Mouse (Mus musculus) hindbrain, embryonic 11.5 days (tissue): ENCODE data around the gene Mtor. TPM values are rescaled to one million over a fixed set of nuclear protein-coding genes. Genes with fewer than 3 reads are reported as not detected.

Source experiments
- ATAC-seq: fragments of 200-750 bp; cut with Nextera tagmentation; 2 replicates; pipeline ENCODE4 v1.8.0; 2017; ENCODE audit warnings: mild to moderate bottlenecking, moderate TSS enrichment, moderate library complexity; ENCODE audit not compliant: low FRiP score
- DNase-seq: peaks from one replicate; pipeline ENCODE4 v3.0.0-alpha.2; 2015; ENCODE audit warnings: low spot score
- H3K27ac ChIP-seq: fragments of 300-500 bp; sonication (generic); 2 replicates; pipeline ENCODE4 v1.5.1; 2014; ENCODE audit warnings: mild to moderate bottlenecking, low read depth, low read length
- H3K27me3 ChIP-seq: fragments of 300-500 bp; sonication (generic); 2 replicates; pipeline ENCODE4 v1.6.1; 2014; ENCODE audit warnings: mild to moderate bottlenecking, low read length, moderate library complexity, mixed read lengths; ENCODE audit not compliant: control insufficient read depth, insufficient read depth
- H3K36me3 ChIP-seq: fragments of 300-500 bp; sonication (generic); 2 replicates; pipeline ENCODE4 v1.6.1; 2014; ENCODE audit warnings: mild to moderate bottlenecking, low read length, moderate library complexity, mixed read lengths; ENCODE audit not compliant: control insufficient read depth, insufficient read depth
- H3K4me1 ChIP-seq: fragments of 300-500 bp; sonication (generic); replicated peaks from 2 replicates; pipeline ENCODE4 v1.6.1; 2014; ENCODE audit warnings: low read length, mixed read lengths; ENCODE audit not compliant: control insufficient read depth, insufficient read depth
- H3K4me2 ChIP-seq: fragments of 300-500 bp; sonication (generic); replicated peaks from 2 replicates; pipeline ENCODE4 v1.6.1; 2014; ENCODE audit warnings: mild to moderate bottlenecking, low read depth, low read length
- H3K4me3 ChIP-seq: fragments of 300-500 bp; sonication (generic); 2 replicates; pipeline ENCODE4 v1.5.1; 2014; ENCODE audit warnings: low read depth, low read length
- H3K9ac ChIP-seq: fragments of 300-500 bp; sonication (generic); 2 replicates; pipeline ENCODE4 v1.6.1; 2014; ENCODE audit warnings: low read depth, low read length
- H3K9me3 ChIP-seq: fragments of 300-500 bp; sonication (generic); 2 replicates; pipeline ENCODE4 v1.6.1; 2016; ENCODE audit warnings: low read length; ENCODE audit not compliant: control insufficient read depth
- WGBS: fragments of 180-500 bp; shearing (Covaris S2); extraction: QIAGEN DNeasy Blood & Tissue Kit; methylation state at CpG from one replicate; pipeline ENCODE4 v1.1.7; 2014; 5-methylcytosine and 5-hydroxymethylcytosine counted together
- polyA plus RNA-seq: library from polyadenylated mRNA; unstranded; fragments of >200 nt; fragmentation: Nextera tagmentation; extraction: Ambion mirVana; gene quantifications from 2 replicates; pipeline ENCODE4 v1.2.1, GENCODE M21; 2014

Gene Mtor
- polyA plus RNA-seq, 1 experiment from 2014 or later: 33.0 TPM

GRCm38 (mm10) chr4:148433813-148434212, 14.6 kb upstream of the Mtor start:
- H3K27ac ChIP-seq: no peak overlapping the region
- 86% methylated on average over 5 of the region's 5 CpGs for WGBS
- H3K4me2 ChIP-seq: no peak overlapping the region
- ATAC-seq: no peak
- DNase-seq: no peak
- no peaks in the 10 kb centered on the region for H3K4me1 ChIP-seq
- H3K4me3 ChIP-seq: no peak overlapping the region
- no peaks in the 10 kb centered on the region for H3K27me3 ChIP-seq
- H3K9me3 ChIP-seq: no peaks in the 10 kb centered on the region
- no peak overlapping the region for H3K9ac ChIP-seq
- no peaks in the 10 kb centered on the region for H3K36me3 ChIP-seq

DNA sequence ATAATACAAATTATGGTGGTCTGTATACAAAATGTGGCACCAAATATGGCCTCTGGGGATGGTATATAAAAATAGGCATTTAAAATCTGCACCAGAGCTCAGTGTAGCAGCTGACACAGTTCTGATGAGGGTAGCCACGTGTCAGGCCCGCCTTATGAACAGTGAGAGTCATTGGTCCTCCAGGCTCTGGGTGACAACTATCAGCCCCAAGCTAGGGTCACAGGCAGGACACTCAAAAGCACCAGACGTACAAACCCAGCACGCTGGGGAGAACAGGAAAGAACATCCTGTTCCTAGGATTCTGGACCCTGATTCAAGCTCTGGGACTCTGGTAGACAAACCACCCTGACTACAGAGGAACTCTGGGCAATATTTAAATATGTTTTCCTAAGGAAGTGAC, 13.9 kb upstream of the Mtor start:
- Histone ChIP-seq H3K4me1 (no peaks in the 10 kb centered on the region), H3K27me3 (no peaks in the 10 kb centered on the region), H3K4me2 (no peak overlapping the region), H3K27ac (no peak overlapping the region), H3K9ac (no peak overlapping the region), H3K9me3 (no peaks in the 10 kb centered on the region), H3K4me3 (no peak overlapping the region), H3K36me3 (no peaks in the 10 kb centered on the region)
- no peak for ATAC-seq
- 91% methylated on average over 4 of the region's 4 CpGs for WGBS
- DNase-seq: no peak

- Histone ChIP-seq H3K4me1 (no peaks in the 10 kb centered on the region), H3K4me2 (no peak overlapping the region), H3K27me3 (no peaks in the 10 kb centered on the region), H3K9me3 (no peaks in the 10 kb centered on the region), H3K36me3 (no peaks in the 10 kb centered on the region), H3K4me3 (no peak overlapping the region), H3K27ac (no peak overlapping the region), H3K9ac (no peak overlapping the region)
- DNase-seq: no peak
- ATAC-seq: no peak
- WGBS: 87% methylated on average over 3 of the region's 3 CpGs
Measured at GRCm38 (mm10) chr4:148435106-148435505, 13.3 kb upstream of the Mtor start.

- H3K9me3 ChIP-seq: no peaks in the 10 kb centered on the region
- no peaks in the 10 kb centered on the region for H3K36me3 ChIP-seq
- H3K4me1 ChIP-seq: no peaks in the 10 kb centered on the region
- no peak overlapping the region for H3K27ac ChIP-seq
- H3K9ac ChIP-seq: no peak overlapping the region
- DNase-seq (peak; percentile 52), ATAC-seq (peak; percentile 41; the same call in 1 of the 2 replicates)
- no peak overlapping the region for H3K4me3 ChIP-seq
- H3K27me3 ChIP-seq: no peaks in the 10 kb centered on the region
- H3K4me2 ChIP-seq: no peak overlapping the region
- WGBS: 72% methylated on average over 6 of the region's 6 CpGs
Measured at GRCm38 (mm10) chr4:148435657-148436330, 12.6 kb upstream of the Mtor start.

DNA sequence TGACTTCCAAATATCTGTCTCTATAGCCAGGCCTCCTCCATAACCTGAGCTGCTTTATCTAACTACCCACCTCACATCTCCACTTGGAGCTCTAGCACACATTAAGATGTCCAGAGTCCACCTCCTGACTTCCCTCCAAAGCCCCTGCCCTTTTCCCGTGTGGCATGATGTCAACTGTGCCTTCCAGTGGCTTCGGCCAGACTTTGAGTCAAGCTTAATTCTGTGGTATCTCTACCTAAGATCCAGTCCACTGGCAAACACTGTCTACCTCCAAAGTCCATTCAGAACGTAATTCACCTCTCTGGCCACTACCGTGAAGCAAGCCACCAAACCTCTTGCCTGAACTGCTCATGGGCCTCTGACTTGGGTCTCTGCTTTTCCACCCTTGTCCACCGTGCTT, 6.5 kb upstream of the Mtor start:
- Histone ChIP-seq H3K27ac (no peak overlapping the region), H3K36me3 (no peaks in the 10 kb centered on the region), H3K9ac (no peak overlapping the region), H3K27me3 (no peaks in the 10 kb centered on the region), H3K4me3 (no peak overlapping the region), H3K4me2 (no peak overlapping the region), H3K4me1 (no peaks in the 10 kb centered on the region), H3K9me3 (no peaks in the 10 kb centered on the region)
- DNase-seq: no peak
- WGBS: 94% methylated on average over 5 of the region's 5 CpGs
- no peak for ATAC-seq

DNA sequence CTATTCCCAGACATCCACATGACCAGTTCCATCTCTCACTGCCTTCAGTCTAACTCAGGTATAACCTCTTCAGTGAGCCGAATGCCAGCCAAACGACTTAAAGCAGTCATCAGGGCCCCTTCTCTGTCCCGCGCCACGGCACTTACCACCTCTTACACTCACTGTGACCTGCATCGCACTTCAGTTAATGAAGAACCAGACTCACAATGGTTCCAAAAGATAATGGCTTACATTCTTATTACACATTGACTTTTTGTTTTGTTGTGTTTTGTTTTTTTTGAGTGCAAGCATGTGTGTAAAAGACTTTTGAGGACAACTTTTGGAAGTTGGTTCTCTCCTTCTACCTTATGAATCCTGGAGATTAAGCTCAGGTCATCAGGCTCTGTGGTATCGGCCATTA, 5.8 kb upstream of the Mtor start:
- H3K4me3 ChIP-seq: no peak overlapping the region
- H3K9ac ChIP-seq: no peak overlapping the region
- DNase-seq (no peak), ATAC-seq (no peak)
- H3K27me3 ChIP-seq: no peaks in the 10 kb centered on the region
- no peaks in the 10 kb centered on the region for H3K36me3 ChIP-seq
- H3K27ac ChIP-seq: no peak overlapping the region
- H3K9me3 ChIP-seq: no peaks in the 10 kb centered on the region
- 87% methylated on average over 7 of the region's 7 CpGs for WGBS
- H3K4me2 ChIP-seq: no peak overlapping the region
- no peaks in the 10 kb centered on the region for H3K4me1 ChIP-seq

- Histone ChIP-seq H3K4me2 (peak within 1 kb of the TSS; percentile 79), H3K27me3 (no peaks in the 10 kb centered on the region), H3K36me3 (no peaks in the 10 kb centered on the region), H3K4me3 (peak within 1 kb of the TSS; percentile 74), H3K27ac (peak within 1 kb of the TSS; percentile 62), H3K9me3 (no peaks in the 10 kb centered on the region), H3K9ac (peak within 1 kb of the TSS; percentile 90), H3K4me1 (peaks cover 2% of the 10 kb centered on the region; the same call in 1 of the 2 replicates)
- DNase-seq (peak; percentile 90), ATAC-seq (peak; percentile 55; the same call in 1 of the 2 replicates)
- under 1% methylated on average over 46 of the region's 46 CpGs for WGBS
Measured at GRCm38 (mm10) chr4:148444250-148444967, 4.0 kb upstream of the Mtor start, which contains the start of gene Ubiad1. Ubiad1 (minus strand) TSS chr4:148444771.

DNA sequence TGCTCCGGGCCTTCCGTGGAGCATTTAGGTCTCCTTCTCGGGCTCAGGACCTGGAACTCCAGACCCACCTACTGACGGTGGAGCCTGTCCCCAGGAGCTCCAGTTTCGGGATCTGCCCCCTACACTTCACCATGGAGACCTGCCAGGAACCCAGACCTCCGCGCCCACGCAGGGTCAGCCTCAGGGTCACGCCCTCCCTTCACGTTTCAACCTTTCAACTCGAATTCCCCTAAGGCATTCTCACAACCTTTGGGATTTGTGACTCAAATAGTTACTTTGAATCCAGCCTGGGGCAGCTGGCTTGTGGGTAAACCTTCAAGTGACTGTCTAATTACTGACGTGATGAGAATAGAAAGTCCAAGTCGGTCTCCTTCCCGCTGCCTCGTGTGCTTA, 438 bp downstream of the Mtor start:
- ATAC-seq: no peak
- DNase-seq: peak; percentile 51
- Histone ChIP-seq H3K36me3 (no peaks in the 10 kb centered on the region), H3K27me3 (no peaks in the 10 kb centered on the region), H3K4me2 (peak overlapping the region; percentile 60), H3K4me1 (peaks cover 2% of the 10 kb centered on the region; the same call in 1 of the 2 replicates), H3K27ac (peak overlapping the region; percentile 24), H3K9me3 (no peaks in the 10 kb centered on the region), H3K4me3 (peak overlapping the region; percentile 78), H3K9ac (peak overlapping the region; percentile 62)
- under 1% methylated on average over 15 of the region's 15 CpGs for WGBS

GRCm38 (mm10) chr4:148453707-148454106, 5.3 kb downstream of the Mtor start:
- H3K4me2 ChIP-seq: no peak overlapping the region
- peaks cover 2% of the 10 kb centered on the region; the same call in 1 of the 2 replicates for H3K4me1 ChIP-seq
- H3K9me3 ChIP-seq: no peaks in the 10 kb centered on the region
- WGBS: 91% methylated on average over 11 of the region's 11 CpGs
- H3K27ac ChIP-seq: no peak overlapping the region
- H3K36me3 ChIP-seq: 0 out of 2 replicates have a peak, but pooled peaks cover 8% of the 10 kb centered on the region
- DNase-seq (no peak), ATAC-seq (no peak)
- no peaks in the 10 kb centered on the region for H3K27me3 ChIP-seq
- no peak overlapping the region for H3K4me3 ChIP-seq
- H3K9ac ChIP-seq: no peak overlapping the region
